Mouse (Mus musculus) megakaryocyte, embryonic 14.5 days (primary cell): ENCODE results near the gene Pla2g4d.

ENCODE experiments used
- FLI1 ChIP-seq: IDR thresholded peaks from 2 replicates; pipeline ENCODE4 v1.6.1; 2012; ENCODE audit warnings: low read length, inconsistent platforms, mixed read lengths
- GATA1 ChIP-seq: IDR thresholded peaks from 3 replicates; pipeline ENCODE4 v1.6.1; 2012; ENCODE audit warnings: mixed read lengths, low read length, inconsistent platforms, borderline replicate concordance

GRCm38 (mm10) chr2:120314487-120314886 is 25.5 kb upstream of the Pla2g4d start:
- TF ChIP-seq GATA1, result no peak
- no peak for TF ChIP-seq FLI1
